Mouse (Mus musculus): Measurements from ENCODE around the gene Sec14l5. TPM values are rescaled to one million over a fixed set of nuclear protein-coding genes. Genes with fewer than 3 reads are reported as not detected.

Gene Sec14l5
- polyA plus RNA-seq, 1 experiment from 2014 or later, result 0.04 TPM

GRCm38 (mm10) chr16:5195080-5195479 is 48.2 kb downstream of the Sec14l5 start:
- H3K9ac ChIP-seq (ENCODE audit: low read length), result no peak overlapping the region
- H3K27ac ChIP-seq (replicated peaks), result no peak overlapping the region
- 28% methylated on average over 6 of the region's 6 CpGs for WGBS
- H3K36me3 ChIP-seq (ENCODE audit: control insufficient read depth, insufficient read depth, low read length), result peaks cover 1% of the 10 kb centered on the region; the same call in 1 of the 2 replicates
- TF ChIP-seq CTCF (IDR thresholded peaks at IDR 0.05; ENCODE audit: low read depth) (peak; percentile 79), EP300 (optimal IDR thresholded peaks at IDR 0.05) (no peak)
- no peak overlapping the region for H3K4me2 ChIP-seq (replicated peaks; ENCODE audit: low read depth)
- no peak overlapping the region for H3K4me3 ChIP-seq (ENCODE audit: low read depth, low read length)
- DNase-seq (ENCODE audit: low spot score) (peak; percentile 57), ATAC-seq (ENCODE audit: low FRiP score, low TSS enrichment) (no peak)
- no peaks in the 10 kb centered on the region for H3K4me1 ChIP-seq (replicated peaks; ENCODE audit: control insufficient read depth, insufficient read depth)
- no peaks in the 10 kb centered on the region for H3K9me3 ChIP-seq (ENCODE audit: control insufficient read depth, low read length)
- H3K27me3 ChIP-seq (ENCODE audit: control insufficient read depth, insufficient read depth, low read length), result no peaks in the 10 kb centered on the region

GRCm38 (mm10) chr16:5202681-5203080 is 55.8 kb downstream of the Sec14l5 start:
- H3K4me3 ChIP-seq (ENCODE audit: low read depth, low read length), result peak overlapping the region; percentile 82
- H3K36me3 ChIP-seq (ENCODE audit: control insufficient read depth, insufficient read depth, low read length), result peaks cover 2% of the 10 kb centered on the region; the same call in 1 of the 2 replicates
- peak overlapping the region; percentile 66 for H3K9ac ChIP-seq (ENCODE audit: low read length)
- H3K4me1 ChIP-seq (replicated peaks; ENCODE audit: control insufficient read depth, insufficient read depth), result peaks cover 5% of the 10 kb centered on the region
- peak overlapping the region; percentile 99 for H3K4me2 ChIP-seq (replicated peaks; ENCODE audit: low read depth)
- no peaks in the 10 kb centered on the region for H3K9me3 ChIP-seq (ENCODE audit: control insufficient read depth, low read length)
- H3K27ac ChIP-seq (replicated peaks), result 0 out of 2 replicates have a peak overlapping the region, but pooled peaks have one; percentile 13
- 10% methylated on average over 4 of the region's 4 CpGs for WGBS
- no peak for TF ChIP-seq EP300 (optimal IDR thresholded peaks at IDR 0.05)
- peak; percentile 83 for TF ChIP-seq CTCF (IDR thresholded peaks at IDR 0.05; ENCODE audit: low read depth)
- no peaks in the 10 kb centered on the region for H3K27me3 ChIP-seq (ENCODE audit: control insufficient read depth, insufficient read depth, low read length)
- DNase-seq (ENCODE audit: low spot score) (peak; percentile 57), ATAC-seq (ENCODE audit: low FRiP score, low TSS enrichment) (no peak)

- peak; percentile 27 for ATAC-seq (ENCODE audit: low FRiP score, low TSS enrichment)
- no peak for DNase-seq (ENCODE audit: low spot score)
These were observed 56.3 kb downstream of the Sec14l5 start for GRCm38 (mm10) chr16:5203200-5203599.

GRCm38 (mm10) chr16:5203668-5204433 is 56.9 kb downstream of the Sec14l5 start, which contains the start of gene Nagpa:
Gene Nagpa (minus strand): TSS chr16:5204012.
- peak within 1 kb of the TSS; percentile 99 for H3K4me2 ChIP-seq (replicated peaks; ENCODE audit: low read depth)
- H3K4me3 ChIP-seq (ENCODE audit: low read depth, low read length), result peak within 1 kb of the TSS; percentile 82
- ATAC-seq (ENCODE audit: low FRiP score, low TSS enrichment) (peak; percentile 90), DNase-seq (ENCODE audit: low spot score) (peak; percentile 88)
- H3K4me1 ChIP-seq (replicated peaks; ENCODE audit: control insufficient read depth, insufficient read depth), result peaks cover 5% of the 10 kb centered on the region
- peak within 1 kb of the TSS; percentile 30; the same call in 1 of the 2 replicates for H3K27ac ChIP-seq (replicated peaks)
- TF ChIP-seq EP300 (optimal IDR thresholded peaks at IDR 0.05) (no peak), CTCF (IDR thresholded peaks at IDR 0.05; ENCODE audit: low read depth) (no peak)
- peak within 1 kb of the TSS; percentile 66 for H3K9ac ChIP-seq (ENCODE audit: low read length)
- no peaks in the 10 kb centered on the region for H3K27me3 ChIP-seq (ENCODE audit: control insufficient read depth, insufficient read depth, low read length)
- H3K9me3 ChIP-seq (ENCODE audit: control insufficient read depth, low read length), result no peaks in the 10 kb centered on the region
- WGBS, result 4% methylated on average over 37 of the region's 40 CpGs
- H3K36me3 ChIP-seq (ENCODE audit: control insufficient read depth, insufficient read depth, low read length), result peaks cover 2% of the 10 kb centered on the region; the same call in 1 of the 2 replicates

More at GRCm38 (mm10) chr16:5203200-5203599, 56.3 kb downstream of the Sec14l5 start:
- H3K4me1 ChIP-seq (replicated peaks; ENCODE audit: control insufficient read depth, insufficient read depth), result peaks cover 5% of the 10 kb centered on the region
- no peaks in the 10 kb centered on the region for H3K9me3 ChIP-seq (ENCODE audit: control insufficient read depth, low read length)
- peak overlapping the region; percentile 99 for H3K4me2 ChIP-seq (replicated peaks; ENCODE audit: low read depth)
- H3K9ac ChIP-seq (ENCODE audit: low read length), result peak overlapping the region; percentile 66
- no peaks in the 10 kb centered on the region for H3K27me3 ChIP-seq (ENCODE audit: control insufficient read depth, insufficient read depth, low read length)
- H3K27ac ChIP-seq (replicated peaks), result peak overlapping the region; percentile 30; the same call in 1 of the 2 replicates
- H3K36me3 ChIP-seq (ENCODE audit: control insufficient read depth, insufficient read depth, low read length), result peaks cover 2% of the 10 kb centered on the region; the same call in 1 of the 2 replicates
- under 1% methylated on average over 36 of the region's 36 CpGs for WGBS
- peak overlapping the region; percentile 82 for H3K4me3 ChIP-seq (ENCODE audit: low read depth, low read length)
- no peak for TF ChIP-seq CTCF (IDR thresholded peaks at IDR 0.05; ENCODE audit: low read depth)
- no peak for TF ChIP-seq EP300 (optimal IDR thresholded peaks at IDR 0.05)

- no peaks in the 10 kb centered on the region for H3K27me3 ChIP-seq (ENCODE audit: control insufficient read depth, insufficient read depth, low read length)
- WGBS, result 88% methylated on average over 5 of the region's 5 CpGs
- no peak for DNase-seq (ENCODE audit: low spot score)
These were observed 58.6 kb downstream of the Sec14l5 start for GRCm38 (mm10) chr16:5205431-5205970.

More at GRCm38 (mm10) chr16:5205431-5205970, 58.6 kb downstream of the Sec14l5 start:
- Histone ChIP-seq H3K4me2 (replicated peaks; ENCODE audit: low read depth) (no peak overlapping the region), H3K9ac (ENCODE audit: low read length) (no peak overlapping the region), H3K36me3 (ENCODE audit: control insufficient read depth, insufficient read depth, low read length) (no peaks in the 10 kb centered on the region), H3K4me1 (replicated peaks; ENCODE audit: control insufficient read depth, insufficient read depth) (peaks cover 5% of the 10 kb centered on the region), H3K27ac (replicated peaks) (no peak overlapping the region), H3K4me3 (ENCODE audit: low read depth, low read length) (no peak overlapping the region), H3K9me3 (ENCODE audit: control insufficient read depth, low read length) (no peaks in the 10 kb centered on the region)
- TF ChIP-seq CTCF (IDR thresholded peaks at IDR 0.05; ENCODE audit: low read depth), result no peak
- TF ChIP-seq EP300 (optimal IDR thresholded peaks at IDR 0.05), result no peak
- ATAC-seq (ENCODE audit: low FRiP score, low TSS enrichment), result no peak

Data from stomach, postnatal 0 days (tissue).